Mouse (Mus musculus): ENCODE results near the gene Sowaha.

- TF ChIP-seq GATA1 (IDR thresholded peaks at IDR 0.05; ENCODE audit: borderline replicate concordance, low read length): no peak
- no peak for TF ChIP-seq FLI1 (IDR thresholded peaks at IDR 0.05; ENCODE audit: low read length)
Observed at GRCm38 (mm10) chr11:53429182-53429581, 50.9 kb downstream of the Sowaha start.
